ENCODE assay signal across 26 mouse cellular contexts in the genomic region with DNA sequence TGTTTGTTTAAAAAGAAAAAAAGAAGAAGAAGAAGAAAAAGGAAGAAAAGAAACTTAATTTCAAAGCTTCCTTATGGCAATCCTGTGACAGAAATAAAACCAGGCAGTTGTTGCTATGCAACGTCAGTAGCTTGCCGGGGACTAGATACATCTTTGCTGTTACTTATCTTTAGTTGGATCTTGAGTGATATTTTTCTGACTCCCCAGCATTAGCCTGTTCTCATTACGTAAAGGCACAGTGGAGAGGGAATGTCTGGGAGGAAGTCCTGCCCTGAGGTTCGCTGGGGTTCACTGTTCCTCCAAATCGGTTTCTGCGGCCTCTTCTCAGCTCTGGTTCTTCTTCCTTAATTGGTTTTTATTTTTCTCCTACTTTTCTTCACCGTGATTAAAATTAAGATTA. TPM values are rescaled to one million over a fixed set of nuclear protein-coding genes. Genes with fewer than 3 reads are reported as not detected.
"Had no signal": no experiment of that assay in that cellular context is flagged by ENCODE, and none has a peak within 500 bp of the region (broad histone marks: within the 10 kb centered on the region; RNA-seq: fewer than 3 reads in every experiment).

No protein-coding gene starts in this region.

- H3K27ac ChIP-seq: kidney, postnatal 0 days; limb, embryonic 12.5 days; limb, embryonic 15.5 days; liver, embryonic 14.5 days; midbrain, embryonic 10.5 days; midbrain, embryonic 13.5 days; neural tube, embryonic 13.5 days; stomach, postnatal 0 days had no signal

- DNase-seq: kidney, adult 2 months; kidney, postnatal 25 days; liver, postnatal 0 days; lung, embryonic 14.5 days; retina, postnatal 1 day; right cerebral cortex, postnatal 4 days; thymus, postnatal 25 days had no signal

- ATAC-seq: intestine, postnatal 0 days; liver, postnatal 0 days; lung, postnatal 0 days; midbrain, embryonic 13.5 days; midbrain, embryonic 16.5 days had no signal

- H3K4me3 ChIP-seq: limb, embryonic 12.5 days; limb, embryonic 15.5 days; megakaryocyte, embryonic 14.5 days; midbrain, embryonic 10.5 days; midbrain, embryonic 13.5 days; myocyte; neural tube, embryonic 13.5 days had no signal

RNA-seq across cellular contexts. Expression of a gene that starts 16.5 kb away (rescaled TPM):
- total RNA-seq: layer of hippocampus, adult 8-10 months; layer of hippocampus, postnatal 14 days; left cerebral cortex, adult 8-10 months; left cerebral cortex, postnatal 25 days; monocyte, adult 5-6 weeks; neutrophil, adult 5-6 weeks had no signal
